Mouse (Mus musculus) stomach, embryonic 16.5 days (tissue): ENCODE results near the gene Fndc1. TPM values are rescaled to one million over a fixed set of nuclear protein-coding genes. Genes with fewer than 3 reads are reported as not detected.
A peak's percentile ranks its signal among the peaks of the same experiment; 100 is the strongest.

Source experiments
- ATAC-seq: fragments of 200-750 bp; cut with Nextera tagmentation; 2 replicates; pipeline ENCODE4 v1.8.0; 2017; ENCODE audit warnings: moderate number of reproducible peaks, moderate TSS enrichment; ENCODE audit not compliant: insufficient read depth, low FRiP score
- H3K27ac ChIP-seq: fragments of 300-500 bp; sonication (generic); 2 replicates; pipeline ENCODE4 v1.5.1; 2014; ENCODE audit warnings: low read length
- H3K27me3 ChIP-seq: fragments of 300-500 bp; sonication (generic); 2 replicates; pipeline ENCODE4 v1.6.1; 2014; ENCODE audit warnings: low read length, control low read depth, mixed read lengths; ENCODE audit not compliant: control insufficient read depth, insufficient read depth
- H3K36me3 ChIP-seq: fragments of 300-500 bp; sonication (generic); 2 replicates; pipeline ENCODE4 v1.6.1; 2014; ENCODE audit warnings: low read length; ENCODE audit not compliant: control insufficient read depth, insufficient read depth
- H3K4me1 ChIP-seq: fragments of 300-500 bp; sonication (generic); 2 replicates; pipeline ENCODE4 v1.6.1; 2014; ENCODE audit warnings: low read length, control low read depth, mixed read lengths; ENCODE audit not compliant: control insufficient read depth, insufficient read depth
- H3K4me2 ChIP-seq: fragments of 300-500 bp; sonication (generic); 2 replicates; pipeline ENCODE4 v1.6.1; 2014; ENCODE audit warnings: low read depth, low read length, mixed read lengths
- H3K4me3 ChIP-seq: fragments of 300-500 bp; sonication (generic); replicated peaks from 2 replicates; pipeline ENCODE4 v1.5.1; 2014; ENCODE audit warnings: mild to moderate bottlenecking, low read length
- H3K9ac ChIP-seq: fragments of 300-500 bp; sonication (generic); 2 replicates; pipeline ENCODE4 v1.6.1; 2014; ENCODE audit warnings: low read length
- H3K9me3 ChIP-seq: fragments of 300-500 bp; sonication (generic); replicated peaks from 2 replicates; pipeline ENCODE4 v1.6.1; 2016; ENCODE audit warnings: low read length, control low read depth; ENCODE audit not compliant: control insufficient read depth
- WGBS: fragments of 180-500 bp; shearing (Covaris S2); extraction: QIAGEN DNeasy Blood & Tissue Kit; methylation state at CpG from one replicate; pipeline ENCODE4 v1.1.7; 2014; 5-methylcytosine and 5-hydroxymethylcytosine counted together
- polyA plus RNA-seq: library from polyadenylated mRNA; unstranded; fragments of >200 nt; fragmentation: Nextera tagmentation; extraction: Ambion mirVana; gene quantifications from 2 replicates; pipeline ENCODE4 v1.2.1, GENCODE M21; 2015

Gene Fndc1
- polyA plus RNA-seq, 1 experiment from 2014 or later = 47.6 TPM

- H3K4me1 ChIP-seq = 0 out of 2 replicates have a peak, but pooled peaks cover 2% of the 10 kb centered on the region
- H3K27me3 ChIP-seq = no peaks in the 10 kb centered on the region
- H3K9ac ChIP-seq = 0 out of 2 replicates have a peak overlapping the region, but pooled peaks have one; percentile 14
- H3K27ac ChIP-seq = no peak overlapping the region
- H3K9me3 ChIP-seq = no peaks in the 10 kb centered on the region
- WGBS = 11% methylated on average over 4 of the region's 4 CpGs
- no peak overlapping the region for H3K4me2 ChIP-seq
- peak; percentile 56; the same call in 1 of the 2 replicates for ATAC-seq
- no peak overlapping the region for H3K4me3 ChIP-seq
- no peaks in the 10 kb centered on the region for H3K36me3 ChIP-seq
These were observed 41.5 kb upstream of the Fndc1 start for GRCm38 (mm10) chr17:7868631-7869030.

- H3K9me3 ChIP-seq = no peaks in the 10 kb centered on the region
- no peak overlapping the region for H3K9ac ChIP-seq
- H3K4me3 ChIP-seq = no peak overlapping the region
- H3K27ac ChIP-seq = no peak overlapping the region
- ATAC-seq = no peak
- no peaks in the 10 kb centered on the region for H3K36me3 ChIP-seq
- 26% methylated on average over 7 of the region's 7 CpGs for WGBS
- H3K4me1 ChIP-seq = 0 out of 2 replicates have a peak, but pooled peaks cover 2% of the 10 kb centered on the region
- no peak overlapping the region for H3K4me2 ChIP-seq
- H3K27me3 ChIP-seq = no peaks in the 10 kb centered on the region
These were observed 37.6 kb upstream of the Fndc1 start for GRCm38 (mm10) chr17:7864740-7865139.

GRCm38 (mm10) chr17:7863745-7864144 lies 36.6 kb upstream of the Fndc1 start:
- Histone ChIP-seq H3K36me3 (no peaks in the 10 kb centered on the region), H3K9ac (no peak overlapping the region), H3K9me3 (no peaks in the 10 kb centered on the region), H3K27ac (no peak overlapping the region), H3K27me3 (no peaks in the 10 kb centered on the region), H3K4me3 (no peak overlapping the region), H3K4me2 (no peak overlapping the region), H3K4me1 (0 out of 2 replicates have a peak, but pooled peaks cover 1% of the 10 kb centered on the region)
- 23% methylated on average over 4 of the region's 4 CpGs for WGBS
- no peak for ATAC-seq

GRCm38 (mm10) chr17:7860845-7861360 lies 33.8 kb upstream of the Fndc1 start:
- Histone ChIP-seq H3K4me3 (no peak overlapping the region), H3K27ac (no peak overlapping the region), H3K4me1 (no peaks in the 10 kb centered on the region), H3K36me3 (no peaks in the 10 kb centered on the region), H3K27me3 (no peaks in the 10 kb centered on the region), H3K4me2 (no peak overlapping the region), H3K9me3 (no peaks in the 10 kb centered on the region), H3K9ac (no peak overlapping the region)
- WGBS = 43% methylated on average over 8 of the region's 8 CpGs
- ATAC-seq = no peak

GRCm38 (mm10) chr17:7857658-7858057 lies 30.6 kb upstream of the Fndc1 start:
- no peaks in the 10 kb centered on the region for H3K27me3 ChIP-seq
- H3K27ac ChIP-seq = no peak overlapping the region
- no peak overlapping the region for H3K9ac ChIP-seq
- H3K36me3 ChIP-seq = no peaks in the 10 kb centered on the region
- H3K9me3 ChIP-seq = no peaks in the 10 kb centered on the region
- no peaks in the 10 kb centered on the region for H3K4me1 ChIP-seq
- no peak overlapping the region for H3K4me3 ChIP-seq
- no peak overlapping the region for H3K4me2 ChIP-seq
- 69% methylated on average over 6 of the region's 6 CpGs for WGBS
- ATAC-seq = no peak

- Histone ChIP-seq H3K4me1 (no peaks in the 10 kb centered on the region), H3K27ac (no peak overlapping the region), H3K9ac (no peak overlapping the region), H3K9me3 (no peaks in the 10 kb centered on the region), H3K4me3 (no peak overlapping the region), H3K4me2 (no peak overlapping the region), H3K27me3 (no peaks in the 10 kb centered on the region), H3K36me3 (no peaks in the 10 kb centered on the region)
- WGBS = 69% methylated on average over 8 of the region's 8 CpGs
- no peak for ATAC-seq
These were observed 28.7 kb upstream of the Fndc1 start for GRCm38 (mm10) chr17:7855851-7856250.

- no peaks in the 10 kb centered on the region for H3K36me3 ChIP-seq
- no peaks in the 10 kb centered on the region for H3K4me1 ChIP-seq
- 24% methylated on average over 4 of the region's 4 CpGs for WGBS
- no peak overlapping the region for H3K4me2 ChIP-seq
- H3K27me3 ChIP-seq = no peaks in the 10 kb centered on the region
- H3K9ac ChIP-seq = no peak overlapping the region
- peak; percentile 79; the same call in 1 of the 2 replicates for ATAC-seq
- H3K4me3 ChIP-seq = no peak overlapping the region
- no peaks in the 10 kb centered on the region for H3K9me3 ChIP-seq
- peak overlapping the region; percentile 74; the same call in 1 of the 2 replicates for H3K27ac ChIP-seq
These were observed 24.9 kb upstream of the Fndc1 start for GRCm38 (mm10) chr17:7851979-7852378.

GRCm38 (mm10) chr17:7851527-7851926 lies 24.4 kb upstream of the Fndc1 start:
- H3K4me2 ChIP-seq = no peak overlapping the region
- H3K9ac ChIP-seq = no peak overlapping the region
- 49% methylated on average over 9 of the region's 9 CpGs for WGBS
- H3K4me1 ChIP-seq = no peaks in the 10 kb centered on the region
- 0 out of 2 replicates have a peak, but pooled peaks have one; percentile 23 for ATAC-seq
- H3K27me3 ChIP-seq = no peaks in the 10 kb centered on the region
- no peaks in the 10 kb centered on the region for H3K9me3 ChIP-seq
- H3K36me3 ChIP-seq = no peaks in the 10 kb centered on the region
- H3K4me3 ChIP-seq = no peak overlapping the region
- peak overlapping the region; percentile 74 for H3K27ac ChIP-seq

- no peak overlapping the region for H3K4me2 ChIP-seq
- no peak overlapping the region for H3K9ac ChIP-seq
- H3K27me3 ChIP-seq = no peaks in the 10 kb centered on the region
- no peak overlapping the region for H3K27ac ChIP-seq
- H3K9me3 ChIP-seq = no peaks in the 10 kb centered on the region
- H3K4me1 ChIP-seq = no peaks in the 10 kb centered on the region
- no peaks in the 10 kb centered on the region for H3K36me3 ChIP-seq
- 76% methylated on average over 6 of the region's 6 CpGs for WGBS
- H3K4me3 ChIP-seq = no peak overlapping the region
- no peak for ATAC-seq
These were observed 23.1 kb upstream of the Fndc1 start for GRCm38 (mm10) chr17:7850246-7850645.
